Mouse (Mus musculus): ENCODE data around the gene Tjp1. TPM values are rescaled to one million over a fixed set of nuclear protein-coding genes. Genes with fewer than 3 reads are reported as not detected.

Gene Tjp1
- polyA plus RNA-seq, 1 experiment from 2014 or later = 21.7 TPM

- ATAC-seq (ENCODE audit: low FRiP score) (no peak), DNase-seq (ENCODE audit: low spot score, missing footprints) (no peak)
- no peaks in the 10 kb centered on the region for H3K36me3 ChIP-seq (ENCODE audit: control insufficient read depth, insufficient read depth, low read length)
- H3K27ac ChIP-seq (ENCODE audit: low read depth, low read length) = no peak overlapping the region
- WGBS = 85% methylated on average over 2 of the region's 2 CpGs
- H3K4me2 ChIP-seq = no peak overlapping the region
- no peaks in the 10 kb centered on the region for H3K27me3 ChIP-seq (ENCODE audit: control insufficient read depth, insufficient read depth, low read length)
- H3K9ac ChIP-seq (ENCODE audit: low read length) = no peak overlapping the region
- H3K9me3 ChIP-seq (ENCODE audit: control insufficient read depth, low read length) = no peaks in the 10 kb centered on the region
- no peaks in the 10 kb centered on the region for H3K4me1 ChIP-seq (ENCODE audit: control insufficient read depth, insufficient read depth, low read length)
- H3K4me3 ChIP-seq (ENCODE audit: low read depth, low read length) = no peak overlapping the region
These were observed 172.7 kb downstream of the Tjp1 start for GRCm38 (mm10) chr7:65354908-65355307.

DNA sequence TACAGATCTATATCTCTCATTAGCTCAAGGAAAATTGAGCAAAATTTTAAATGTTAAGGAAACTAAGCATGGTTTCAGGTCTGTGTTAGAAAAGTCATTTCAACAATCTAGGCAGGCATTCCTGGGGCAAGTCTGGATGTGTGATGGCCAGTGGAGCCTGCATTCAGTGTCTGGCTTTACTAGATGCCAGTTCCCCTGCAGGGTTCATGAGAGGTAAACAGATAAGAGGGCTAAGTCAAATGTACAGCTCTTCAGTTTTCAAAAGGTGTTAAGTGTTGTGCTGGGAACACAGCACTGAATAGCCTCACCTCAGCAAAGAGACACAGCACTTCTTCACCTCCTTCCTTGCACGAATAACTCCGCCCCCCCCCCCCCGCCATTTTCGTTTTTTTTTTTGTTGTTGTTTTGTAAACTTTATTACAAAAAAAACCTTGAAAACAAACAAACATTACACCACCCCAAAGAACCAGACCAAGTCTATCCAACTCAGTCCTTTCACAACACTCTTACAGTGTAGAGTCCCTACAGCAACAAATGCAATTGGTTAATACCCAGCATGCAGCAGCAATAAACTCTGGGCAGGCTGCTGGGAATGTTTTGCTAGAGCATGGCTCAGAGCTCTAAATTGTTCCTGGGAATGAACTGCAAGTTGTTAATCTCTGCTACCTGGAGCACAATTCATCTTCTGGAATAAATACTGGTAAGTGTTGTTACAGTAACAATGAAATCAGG is 177.1 kb downstream of the Tjp1 start:
- WGBS = 88% methylated on average over 4 of the region's 4 CpGs
- no peak overlapping the region for H3K27ac ChIP-seq (ENCODE audit: low read depth, low read length)
- H3K9ac ChIP-seq (ENCODE audit: low read length) = no peak overlapping the region
- DNase-seq (ENCODE audit: low spot score, missing footprints) (no peak), ATAC-seq (ENCODE audit: low FRiP score) (no peak)
- no peak overlapping the region for H3K4me3 ChIP-seq (ENCODE audit: low read depth, low read length)
- no peak overlapping the region for H3K4me2 ChIP-seq
- H3K9me3 ChIP-seq (ENCODE audit: control insufficient read depth, low read length) = no peaks in the 10 kb centered on the region
- H3K27me3 ChIP-seq (ENCODE audit: control insufficient read depth, insufficient read depth, low read length) = no peaks in the 10 kb centered on the region
- H3K36me3 ChIP-seq (ENCODE audit: control insufficient read depth, insufficient read depth, low read length) = no peaks in the 10 kb centered on the region
- H3K4me1 ChIP-seq (ENCODE audit: control insufficient read depth, insufficient read depth, low read length) = no peaks in the 10 kb centered on the region

GRCm38 (mm10) chr7:65348540-65348939 is 179.0 kb downstream of the Tjp1 start:
- no peak for DNase-seq (ENCODE audit: low spot score, missing footprints)
- no peak for ATAC-seq (ENCODE audit: low FRiP score)
- Histone ChIP-seq H3K27me3 (ENCODE audit: control insufficient read depth, insufficient read depth, low read length) (no peaks in the 10 kb centered on the region), H3K27ac (ENCODE audit: low read depth, low read length) (no peak overlapping the region), H3K4me2 (no peak overlapping the region), H3K9me3 (ENCODE audit: control insufficient read depth, low read length) (no peaks in the 10 kb centered on the region), H3K4me3 (ENCODE audit: low read depth, low read length) (no peak overlapping the region), H3K9ac (ENCODE audit: low read length) (no peak overlapping the region), H3K4me1 (ENCODE audit: control insufficient read depth, insufficient read depth, low read length) (no peaks in the 10 kb centered on the region), H3K36me3 (ENCODE audit: control insufficient read depth, insufficient read depth, low read length) (no peaks in the 10 kb centered on the region)

DNA sequence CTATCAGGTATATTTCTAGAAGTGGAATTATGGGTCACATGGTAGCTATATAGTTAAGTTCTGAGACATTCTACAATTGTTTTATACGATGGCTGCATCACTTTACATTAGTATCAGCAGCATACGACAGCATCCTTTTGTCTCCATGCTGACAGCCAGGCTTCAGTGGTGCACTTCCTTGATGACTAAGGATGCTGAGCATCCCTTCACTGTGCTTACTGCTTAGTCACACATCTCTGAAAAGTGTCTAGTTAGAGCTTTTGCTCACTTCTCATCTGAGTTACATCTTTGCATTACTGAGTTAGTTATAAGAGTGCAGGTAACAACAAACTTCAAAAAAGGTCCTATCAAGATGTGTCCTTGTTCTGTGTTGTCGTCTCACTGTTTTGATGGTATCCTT is 182.3 kb downstream of the Tjp1 start:
- no peak for ATAC-seq (ENCODE audit: low FRiP score)
- H3K36me3 ChIP-seq (ENCODE audit: control insufficient read depth, insufficient read depth, low read length) = no peaks in the 10 kb centered on the region
- H3K4me2 ChIP-seq = no peak overlapping the region
- no peaks in the 10 kb centered on the region for H3K9me3 ChIP-seq (ENCODE audit: control insufficient read depth, low read length)
- no peak for DNase-seq (ENCODE audit: low spot score, missing footprints)
- H3K9ac ChIP-seq (ENCODE audit: low read length) = no peak overlapping the region
- H3K27me3 ChIP-seq (ENCODE audit: control insufficient read depth, insufficient read depth, low read length) = no peaks in the 10 kb centered on the region
- H3K4me3 ChIP-seq (ENCODE audit: low read depth, low read length) = no peak overlapping the region
- no peak overlapping the region for H3K27ac ChIP-seq (ENCODE audit: low read depth, low read length)
- WGBS = 89% methylated on average over 3 of the region's 3 CpGs
- H3K4me1 ChIP-seq (ENCODE audit: control insufficient read depth, insufficient read depth, low read length) = no peaks in the 10 kb centered on the region

DNA sequence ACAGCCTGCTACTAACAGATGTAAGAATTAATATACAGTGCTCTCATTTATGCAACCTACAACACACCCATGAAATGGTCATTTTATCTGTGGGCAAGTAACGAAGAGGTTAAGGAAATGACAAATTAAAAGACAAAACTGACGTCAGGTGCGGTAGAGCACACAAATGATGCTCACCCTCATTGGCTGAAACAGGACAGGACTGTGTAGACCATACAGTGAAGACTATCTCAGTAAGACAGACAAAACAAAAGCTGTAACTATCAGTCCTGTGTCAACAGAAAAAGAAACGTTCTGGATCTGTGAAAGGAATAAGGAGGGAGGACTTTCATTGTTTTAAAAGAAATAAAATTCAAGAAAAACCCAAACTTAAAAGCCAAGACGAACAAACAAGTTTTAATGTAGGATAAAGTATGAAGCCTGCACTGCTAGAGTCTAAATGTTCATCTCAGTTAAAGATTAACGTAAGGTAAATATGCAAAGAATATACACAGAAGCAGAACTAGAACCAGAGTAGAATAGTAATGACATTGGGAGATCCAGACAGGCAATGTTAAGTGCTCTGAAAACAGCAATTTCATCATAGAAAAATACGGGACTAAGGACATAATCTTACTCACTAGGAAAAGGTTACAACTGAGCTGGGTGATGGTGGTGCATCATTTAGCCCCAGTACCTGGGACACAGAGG is 189.9 kb downstream of the Tjp1 start:
- H3K27me3 ChIP-seq (ENCODE audit: control insufficient read depth, insufficient read depth, low read length) = no peaks in the 10 kb centered on the region
- DNase-seq (ENCODE audit: low spot score, missing footprints) = no peak
- no peak overlapping the region for H3K27ac ChIP-seq (ENCODE audit: low read depth, low read length)
- WGBS = 93% methylated on average over 7 of the region's 7 CpGs
- H3K4me2 ChIP-seq = no peak overlapping the region
- no peak overlapping the region for H3K4me3 ChIP-seq (ENCODE audit: low read depth, low read length)
- no peak for ATAC-seq (ENCODE audit: low FRiP score)
- H3K4me1 ChIP-seq (ENCODE audit: control insufficient read depth, insufficient read depth, low read length) = no peaks in the 10 kb centered on the region
- no peaks in the 10 kb centered on the region for H3K9me3 ChIP-seq (ENCODE audit: control insufficient read depth, low read length)
- H3K36me3 ChIP-seq (ENCODE audit: control insufficient read depth, insufficient read depth, low read length) = no peaks in the 10 kb centered on the region; the same call in 1 of the 2 replicates
- H3K9ac ChIP-seq (ENCODE audit: low read length) = no peak overlapping the region

- peaks cover 6% of the 10 kb centered on the region; the same call in 1 of the 2 replicates for H3K36me3 ChIP-seq (ENCODE audit: control insufficient read depth, insufficient read depth, low read length)
- WGBS = 83% methylated on average over 2 of the region's 2 CpGs
- ATAC-seq (ENCODE audit: low FRiP score) = no peak
These were observed 194.4 kb downstream of the Tjp1 start for GRCm38 (mm10) chr7:65333081-65333760.

DNA sequence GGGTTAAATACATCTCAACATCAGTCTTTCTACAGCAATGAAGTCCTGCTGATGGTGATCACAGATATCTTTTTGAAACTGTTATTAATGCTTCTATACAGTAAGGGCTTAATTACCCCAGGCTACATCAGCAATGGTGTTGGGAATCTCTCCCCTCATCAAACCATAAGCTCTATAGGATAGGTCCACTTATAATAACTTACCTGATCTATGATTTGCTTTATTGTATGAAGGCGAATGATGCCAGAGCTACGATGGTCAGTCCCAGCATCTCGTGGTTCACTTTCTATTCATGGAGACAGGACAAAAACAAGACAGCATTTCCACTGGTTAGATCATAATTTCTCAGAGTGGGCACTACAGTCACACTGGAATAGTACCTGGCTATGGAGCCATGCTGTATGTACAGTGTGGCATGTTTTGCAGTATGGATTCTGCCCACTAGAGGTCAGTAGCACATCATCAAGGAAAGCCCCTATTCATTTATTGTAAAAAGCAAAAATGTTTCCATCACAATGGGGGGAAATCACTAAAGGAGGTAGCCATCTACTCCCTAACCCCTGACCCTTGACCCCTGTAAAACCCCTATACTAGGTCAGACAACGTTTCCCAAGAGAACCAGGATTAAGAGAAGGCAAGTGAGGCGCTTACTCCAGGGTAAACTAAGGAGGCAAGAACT is 208.4 kb downstream of the Tjp1 start:
- no peak overlapping the region for H3K9ac ChIP-seq (ENCODE audit: low read length)
- H3K4me3 ChIP-seq (ENCODE audit: low read depth, low read length) = no peak overlapping the region
- WGBS = 70% methylated on average over 5 of the region's 5 CpGs
- no peak overlapping the region for H3K4me2 ChIP-seq
- H3K27ac ChIP-seq (ENCODE audit: low read depth, low read length) = no peak overlapping the region
- no peaks in the 10 kb centered on the region for H3K27me3 ChIP-seq (ENCODE audit: control insufficient read depth, insufficient read depth, low read length)
- peaks cover 8% of the 10 kb centered on the region for H3K36me3 ChIP-seq (ENCODE audit: control insufficient read depth, insufficient read depth, low read length)
- H3K4me1 ChIP-seq (ENCODE audit: control insufficient read depth, insufficient read depth, low read length) = no peaks in the 10 kb centered on the region
- H3K9me3 ChIP-seq (ENCODE audit: control insufficient read depth, low read length) = no peaks in the 10 kb centered on the region
- DNase-seq (ENCODE audit: low spot score, missing footprints) = peak; percentile 98
- ATAC-seq (ENCODE audit: low FRiP score) = peak; percentile 61; the same call in 1 of the 2 replicates

More at GRCm38 (mm10) chr7:65333081-65333760, 194.4 kb downstream of the Tjp1 start:
- DNase-seq (ENCODE audit: low spot score, missing footprints) = no peak
- Histone ChIP-seq H3K9me3 (ENCODE audit: control insufficient read depth, low read length) (no peaks in the 10 kb centered on the region), H3K4me2 (no peak overlapping the region), H3K9ac (ENCODE audit: low read length) (no peak overlapping the region), H3K27ac (ENCODE audit: low read depth, low read length) (no peak overlapping the region), H3K4me3 (ENCODE audit: low read depth, low read length) (no peak overlapping the region), H3K4me1 (ENCODE audit: control insufficient read depth, insufficient read depth, low read length) (no peaks in the 10 kb centered on the region), H3K27me3 (ENCODE audit: control insufficient read depth, insufficient read depth, low read length) (no peaks in the 10 kb centered on the region)

GRCm38 (mm10) chr7:65317418-65317817 is 210.2 kb downstream of the Tjp1 start:
- H3K27me3 ChIP-seq (ENCODE audit: control insufficient read depth, insufficient read depth, low read length) = no peaks in the 10 kb centered on the region
- WGBS = 41% methylated on average over 5 of the region's 5 CpGs
- H3K4me2 ChIP-seq = no peak overlapping the region
- DNase-seq (ENCODE audit: low spot score, missing footprints) (peak; percentile 97), ATAC-seq (ENCODE audit: low FRiP score) (no peak)
- H3K27ac ChIP-seq (ENCODE audit: low read depth, low read length) = no peak overlapping the region
- peaks cover 15% of the 10 kb centered on the region for H3K36me3 ChIP-seq (ENCODE audit: control insufficient read depth, insufficient read depth, low read length)
- H3K9me3 ChIP-seq (ENCODE audit: control insufficient read depth, low read length) = no peaks in the 10 kb centered on the region
- H3K9ac ChIP-seq (ENCODE audit: low read length) = no peak overlapping the region
- no peak overlapping the region for H3K4me3 ChIP-seq (ENCODE audit: low read depth, low read length)
- H3K4me1 ChIP-seq (ENCODE audit: control insufficient read depth, insufficient read depth, low read length) = no peaks in the 10 kb centered on the region
